Mouse (Mus musculus) G1E (cell line): ENCODE measurements around the gene Rnf157. TPM values are rescaled to one million over a fixed set of nuclear protein-coding genes. Genes with fewer than 3 reads are reported as not detected.

Source experiments
- ATAC-seq: 2 replicates; pipeline ENCODE4 v1.8.0; 2016; ENCODE audit warnings: mild to moderate bottlenecking; ENCODE audit not compliant: insufficient number of reproducible peaks, poor library complexity, low FRiP score, severe bottlenecking; ENCODE audit errors: extremely low read depth
- DNase-seq: peaks from one replicate; pipeline ENCODE4 v3.0.0; 2012; ENCODE audit warnings: low spot score
- H3K27me3 ChIP-seq: 2 replicates; pipeline ENCODE4 v1.6.1; 2012; ENCODE audit warnings: mild to moderate bottlenecking, low read length, inconsistent platforms; ENCODE audit not compliant: insufficient read depth
- H3K36me3 ChIP-seq: replicated peaks from 2 replicates; pipeline ENCODE3; 2012; ENCODE audit warnings: mild to moderate bottlenecking, inconsistent platforms
- H3K4me1 ChIP-seq: 2 replicates; pipeline ENCODE4 v1.6.1; 2012; ENCODE audit warnings: low read depth, low read length, inconsistent platforms, mixed read lengths; ENCODE audit not compliant: insufficient read depth
- H3K4me3 ChIP-seq: 2 replicates; pipeline ENCODE4 v1.5.1; 2012; ENCODE audit warnings: low read depth, mild to moderate bottlenecking, inconsistent platforms, low read length, moderate library complexity, mixed read lengths
- H3K9me3 ChIP-seq: replicated peaks from 2 replicates; pipeline ENCODE4 v1.6.1; 2012; ENCODE audit warnings: inconsistent platforms
- CTCF ChIP-seq: IDR thresholded peaks from 2 replicates; pipeline ENCODE4 v1.5.1; 2012; ENCODE audit warnings: low read depth, low read length, inconsistent platforms, mixed read lengths
- GATA1 ChIP-seq: IDR thresholded peaks from 2 replicates; pipeline ENCODE4 v1.6.1; 2012; ENCODE audit warnings: borderline replicate concordance, low read length, inconsistent platforms, mixed read lengths
- GATA2 ChIP-seq: IDR thresholded peaks from 2 replicates; pipeline ENCODE4 v1.6.1; 2012; ENCODE audit warnings: low read depth, low read length, inconsistent platforms, borderline replicate concordance
- POLR2AphosphoS5 ChIP-seq: IDR thresholded peaks from 2 replicates; pipeline ENCODE4 v1.6.1; 2012; ENCODE audit warnings: low read depth, low read length, inconsistent platforms; ENCODE audit not compliant: insufficient replicate concordance
- TAL1 ChIP-seq: conservative IDR thresholded peaks from 2 replicates; pipeline ENCODE4 v1.6.1; 2012; ENCODE audit warnings: low read depth, low read length, inconsistent platforms, mixed read lengths
- polyA plus RNA-seq: library from polyadenylated mRNA; stranded (reverse); fragments of >175 nt; gene quantifications from 2 replicates; pipeline ENCODE4 v1.2.3, GENCODE M21; 2012
- total RNA-seq, 2 experiments: library from RNA; stranded (forward) in 1 of 2; stranded (reverse) in 1 of 2; fragments of 200-1000 nt in 1 of 2; fragments of >200 nt in 1 of 2; fragmentation: Nextera tagmentation in 1 of 2; gene quantifications; 2 replicates each; pipeline ENCODE4 v1.2.3; 2014 to 2017

Gene Rnf157
- total and polyA plus RNA-seq, 3 experiments = 7.1 to 23.7 (median 10.0) TPM

DNA sequence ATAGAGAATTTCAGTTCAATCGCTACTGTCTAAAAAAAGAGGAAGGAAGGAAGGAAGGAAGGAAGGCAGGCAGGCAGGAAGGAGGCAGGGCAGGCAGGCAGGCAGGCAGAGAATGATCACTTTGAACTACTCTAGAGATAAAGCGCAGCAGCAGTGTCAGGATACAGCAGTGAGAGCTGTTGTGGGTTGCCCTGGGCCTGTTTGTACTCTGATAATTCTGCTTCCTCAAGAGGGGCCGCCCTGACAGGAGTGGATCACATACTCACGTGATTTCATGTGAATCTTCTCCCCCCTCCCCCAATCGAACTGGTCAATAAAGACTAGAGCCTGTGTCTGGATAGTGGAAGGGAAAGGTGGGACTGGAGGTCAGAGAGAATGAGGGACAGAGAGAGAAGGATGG is 43.2 kb downstream of the Rnf157 start:
- DNase-seq (peak; percentile 38), ATAC-seq (peak; percentile 90)
- Histone ChIP-seq H3K36me3 (no peaks in the 10 kb centered on the region), H3K27me3 (0 out of 2 replicates have a peak, but pooled peaks cover 4% of the 10 kb centered on the region), H3K4me1 (peaks cover 36% of the 10 kb centered on the region), H3K9me3 (no peaks in the 10 kb centered on the region), H3K4me3 (no peak overlapping the region; the same call in 1 of the 2 replicates)
- TF ChIP-seq POLR2AphosphoS5 (no peak), GATA2 (no peak), GATA1 (no peak), TAL1 (peak; percentile 41; the same call in 1 of the 2 replicates)

DNA sequence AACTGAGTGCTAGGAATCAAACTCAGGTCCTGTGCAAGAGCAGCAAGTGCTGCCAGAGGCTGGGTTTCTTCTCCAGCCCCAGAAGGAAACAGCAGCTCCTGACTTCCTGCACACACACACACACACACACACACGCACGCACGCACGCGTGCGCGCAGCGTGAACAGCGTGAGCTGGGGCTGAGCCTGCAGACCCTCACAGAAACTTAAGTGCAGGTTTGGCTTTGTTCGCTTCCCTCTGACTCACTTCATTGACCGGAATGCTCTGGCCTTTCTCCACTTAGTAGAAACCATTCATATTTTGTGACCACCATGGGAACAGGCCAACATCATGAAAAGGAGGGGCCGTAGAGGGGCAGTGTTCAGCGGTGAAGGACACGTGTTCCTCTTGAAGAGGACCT is 43.8 kb downstream of the Rnf157 start:
- DNase-seq = no peak
- peaks cover 36% of the 10 kb centered on the region for H3K4me1 ChIP-seq
- no peaks in the 10 kb centered on the region for H3K9me3 ChIP-seq
- ATAC-seq = no peak
- TF ChIP-seq POLR2AphosphoS5 = no peak
- no peak for TF ChIP-seq CTCF
- TF ChIP-seq GATA1 = no peak
- TF ChIP-seq TAL1 = no peak
- no peak for TF ChIP-seq GATA2
- H3K36me3 ChIP-seq = no peaks in the 10 kb centered on the region
- H3K27me3 ChIP-seq = 0 out of 2 replicates have a peak, but pooled peaks cover 7% of the 10 kb centered on the region
- H3K4me3 ChIP-seq = peak overlapping the region; percentile 9; the same call in 1 of the 2 replicates

GRCm38 (mm10) chr11:116368116-116368515 is 44.7 kb downstream of the Rnf157 start:
- no peak overlapping the region for H3K4me3 ChIP-seq
- peaks cover 36% of the 10 kb centered on the region for H3K4me1 ChIP-seq
- H3K27me3 ChIP-seq = peaks cover 8% of the 10 kb centered on the region; the same call in 1 of the 2 replicates
- no peak for ATAC-seq
- DNase-seq = peak; percentile 61
- H3K9me3 ChIP-seq = no peaks in the 10 kb centered on the region
- TF ChIP-seq POLR2AphosphoS5 (no peak), GATA1 (no peak), TAL1 (no peak), GATA2 (no peak), CTCF (peak; percentile 87)
- no peaks in the 10 kb centered on the region for H3K36me3 ChIP-seq

- peaks cover 2% of the 10 kb centered on the region for H3K36me3 ChIP-seq
- H3K4me3 ChIP-seq = no peak overlapping the region
- no peaks in the 10 kb centered on the region for H3K9me3 ChIP-seq
- peaks cover 31% of the 10 kb centered on the region for H3K4me1 ChIP-seq
- ATAC-seq (no peak), DNase-seq (no peak)
- peaks cover 20% of the 10 kb centered on the region for H3K27me3 ChIP-seq
- TF ChIP-seq TAL1 (no peak), GATA2 (no peak)
Observed at GRCm38 (mm10) chr11:116366647-116367046, 46.2 kb downstream of the Rnf157 start.

DNA sequence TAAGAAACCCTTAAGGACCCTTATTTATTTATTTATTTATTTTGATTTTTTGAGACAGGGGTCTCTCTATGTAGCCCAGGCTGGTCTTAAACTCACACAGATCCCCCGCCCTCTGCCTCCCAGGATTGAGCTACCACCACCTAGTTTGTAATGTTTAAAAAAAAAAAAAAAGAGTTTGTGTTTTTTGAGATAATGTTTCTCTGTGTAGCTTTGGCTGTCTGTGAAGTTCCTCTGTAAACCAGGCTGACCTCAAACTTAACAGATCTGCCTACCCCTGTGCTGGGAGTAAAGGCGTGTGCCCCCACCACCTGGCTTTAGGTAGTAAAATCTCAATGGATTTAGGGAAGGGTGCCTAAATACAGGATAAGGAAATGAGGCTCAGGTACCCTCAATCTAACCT is 46.7 kb downstream of the Rnf157 start:
- Histone ChIP-seq H3K4me3 (no peak overlapping the region), H3K4me1 (peaks cover 28% of the 10 kb centered on the region), H3K9me3 (no peaks in the 10 kb centered on the region), H3K27me3 (peaks cover 23% of the 10 kb centered on the region), H3K36me3 (peaks cover 2% of the 10 kb centered on the region)
- DNase-seq (no peak), ATAC-seq (no peak)
- no peak for TF ChIP-seq CTCF
- no peak for TF ChIP-seq GATA2
- no peak for TF ChIP-seq TAL1
- no peak for TF ChIP-seq GATA1
- no peak for TF ChIP-seq POLR2AphosphoS5

DNA sequence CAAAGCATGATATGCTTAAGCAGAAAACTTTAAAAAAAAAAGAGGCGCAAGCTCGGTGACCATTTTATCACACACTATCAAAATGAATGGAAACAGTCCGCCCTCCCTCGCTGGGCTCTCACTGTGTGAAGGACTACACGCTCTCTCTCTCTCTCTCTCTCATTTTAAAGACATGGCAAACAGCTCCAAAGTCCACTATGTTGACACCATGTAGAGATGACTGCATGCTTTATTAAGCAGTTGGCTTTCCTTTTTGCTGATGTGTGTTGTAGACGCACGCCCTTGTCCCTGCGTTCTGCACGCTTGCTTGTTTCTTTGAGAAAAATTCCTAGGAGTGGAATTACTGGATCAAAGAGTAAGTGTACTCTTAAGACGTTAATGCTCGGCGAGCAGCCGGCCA is 47.4 kb downstream of the Rnf157 start:
- no peak for ATAC-seq
- H3K36me3 ChIP-seq = peaks cover 2% of the 10 kb centered on the region
- no peak overlapping the region for H3K4me3 ChIP-seq
- H3K4me1 ChIP-seq = peaks cover 27% of the 10 kb centered on the region
- no peak for TF ChIP-seq TAL1
- TF ChIP-seq CTCF = no peak
- TF ChIP-seq GATA1 = no peak
- TF ChIP-seq POLR2AphosphoS5 = no peak
- TF ChIP-seq GATA2 = no peak
- H3K9me3 ChIP-seq = no peaks in the 10 kb centered on the region
- no peak for DNase-seq
- H3K27me3 ChIP-seq = peaks cover 23% of the 10 kb centered on the region
